Mouse (Mus musculus): ENCODE measurements around the gene Pik3cb.

- no peak for TF ChIP-seq EP300 (IDR thresholded peaks at IDR 0.05; ENCODE audit: low read depth)
- no peak for TF ChIP-seq CTCF (IDR thresholded peaks at IDR 0.05; ENCODE audit: low read depth)
Observed at GRCm38 (mm10) chr9:99110213-99110612, 30.2 kb downstream of the Pik3cb start.
